Mouse (Mus musculus) embryonic facial prominence, embryonic 11.5 days (tissue): ENCODE results near the gene Kdm4b. TPM values are rescaled to one million over a fixed set of nuclear protein-coding genes. Genes with fewer than 3 reads are reported as not detected.

ENCODE experiments used
- ATAC-seq: fragments of 200-750 bp; cut with Nextera tagmentation; replicated peaks from 2 replicates; pipeline ENCODE4 v1.8.0; 2017; ENCODE audit warnings: low read depth; ENCODE audit not compliant: insufficient number of reproducible peaks, low FRiP score, low TSS enrichment
- DNase-seq: peaks from one replicate; pipeline ENCODE4 v3.0.0-alpha.2; 2015; ENCODE audit warnings: low spot score
- H3K27ac ChIP-seq: fragments of 300-500 bp; sonication (generic); replicated peaks from 2 replicates; pipeline ENCODE4 v1.5.1; 2014; ENCODE audit warnings: mild to moderate bottlenecking, low read depth, low read length, control low read depth
- H3K27me3 ChIP-seq: fragments of 300-500 bp; sonication (generic); 2 replicates; pipeline ENCODE4 v1.6.1; 2014; ENCODE audit warnings: mild to moderate bottlenecking, low read length, moderate library complexity, mixed read lengths; ENCODE audit not compliant: control insufficient read depth, insufficient read depth
- H3K36me3 ChIP-seq: fragments of 300-500 bp; sonication (generic); replicated peaks from 2 replicates; pipeline ENCODE4 v1.6.1; 2014; ENCODE audit warnings: low read depth, mild to moderate bottlenecking, low read length, moderate library complexity, mixed read lengths; ENCODE audit not compliant: control insufficient read depth, insufficient read depth
- H3K4me1 ChIP-seq: fragments of 300-500 bp; sonication (generic); 2 replicates; pipeline ENCODE4 v1.6.1; 2014; ENCODE audit warnings: low read length, mixed read lengths; ENCODE audit not compliant: control insufficient read depth, insufficient read depth
- H3K4me2 ChIP-seq: fragments of 300-500 bp; sonication (generic); 2 replicates; pipeline ENCODE4 v1.6.1; 2014; ENCODE audit warnings: low read depth, mild to moderate bottlenecking, control low read depth, low read length, moderate library complexity
- H3K4me3 ChIP-seq: fragments of 300-500 bp; sonication (generic); 2 replicates; pipeline ENCODE4 v1.5.1; 2014; ENCODE audit warnings: low read depth, low read length, control low read depth
- H3K9ac ChIP-seq: fragments of 300-500 bp; sonication (generic); replicated peaks from 2 replicates; pipeline ENCODE4 v1.6.1; 2014; ENCODE audit warnings: mild to moderate bottlenecking, control low read depth, low read length
- H3K9me3 ChIP-seq: fragments of 300-500 bp; sonication (generic); replicated peaks from 2 replicates; pipeline ENCODE4 v1.6.1; 2016; ENCODE audit warnings: mild to moderate bottlenecking, low read length, inconsistent platforms, mixed read lengths; ENCODE audit not compliant: control insufficient read depth
- WGBS: fragments of 180-500 bp; shearing (Covaris S2); extraction: QIAGEN DNeasy Blood & Tissue Kit; methylation state at CpG from one replicate; pipeline ENCODE4 v1.1.7; 2014; 5-methylcytosine and 5-hydroxymethylcytosine counted together
- polyA plus RNA-seq: library from polyadenylated mRNA; unstranded; fragments of >200 nt; fragmentation: Nextera tagmentation; extraction: Ambion mirVana; gene quantifications from 2 replicates; pipeline ENCODE4 v1.2.1, GENCODE M21; 2014

Kdm4b gene
- polyA plus RNA-seq, 1 experiment from 2014 or later, result 28.2 TPM

- no peaks in the 10 kb centered on the region for H3K4me1 ChIP-seq
- no peak for ATAC-seq
- WGBS, result 90% methylated on average over 3 of the region's 3 CpGs
- H3K4me3 ChIP-seq, result no peak overlapping the region
- H3K9me3 ChIP-seq, result no peaks in the 10 kb centered on the region
- peaks cover 5% of the 10 kb centered on the region; the same call in 1 of the 2 replicates for H3K36me3 ChIP-seq
- no peak overlapping the region for H3K4me2 ChIP-seq
- no peak overlapping the region for H3K9ac ChIP-seq
- H3K27me3 ChIP-seq, result no peaks in the 10 kb centered on the region
- no peak for DNase-seq
- no peak overlapping the region for H3K27ac ChIP-seq
These were observed 79.5 kb downstream of the Kdm4b start for GRCm38 (mm10) chr17:56405341-56405740.

- DNase-seq (no peak), ATAC-seq (no peak)
- H3K27ac ChIP-seq, result no peak overlapping the region
- H3K36me3 ChIP-seq, result peaks cover 8% of the 10 kb centered on the region
- no peak overlapping the region for H3K4me3 ChIP-seq
- no peak overlapping the region; the same call in 1 of the 2 replicates for H3K9ac ChIP-seq
- 82% methylated on average over 14 of the region's 14 CpGs for WGBS
- H3K9me3 ChIP-seq, result no peaks in the 10 kb centered on the region
- H3K4me1 ChIP-seq, result no peaks in the 10 kb centered on the region
- no peaks in the 10 kb centered on the region for H3K27me3 ChIP-seq
- H3K4me2 ChIP-seq, result no peak overlapping the region
These were observed 80.3 kb downstream of the Kdm4b start for GRCm38 (mm10) chr17:56405856-56406840.

DNA sequence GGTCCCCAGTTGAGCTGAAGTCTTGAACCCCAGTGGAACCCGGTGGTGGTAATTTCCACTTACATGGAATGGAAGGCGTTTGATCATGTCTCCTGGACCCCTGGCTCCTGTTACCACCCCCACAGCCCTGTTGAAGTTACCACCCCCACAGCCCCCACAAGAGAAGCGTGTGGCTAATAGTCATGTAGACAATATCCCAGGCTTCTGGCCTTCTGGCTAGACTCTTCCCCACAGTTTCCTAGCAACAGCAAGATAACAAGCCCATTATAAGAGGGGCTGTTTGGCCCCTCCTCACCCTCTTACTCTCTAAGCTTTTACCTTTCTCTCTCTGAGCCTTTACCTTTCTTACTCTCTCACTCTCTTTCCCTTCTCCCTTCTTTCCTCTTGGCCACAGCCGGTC lies 81.0 kb downstream of the Kdm4b start:
- no peak for ATAC-seq

DNA sequence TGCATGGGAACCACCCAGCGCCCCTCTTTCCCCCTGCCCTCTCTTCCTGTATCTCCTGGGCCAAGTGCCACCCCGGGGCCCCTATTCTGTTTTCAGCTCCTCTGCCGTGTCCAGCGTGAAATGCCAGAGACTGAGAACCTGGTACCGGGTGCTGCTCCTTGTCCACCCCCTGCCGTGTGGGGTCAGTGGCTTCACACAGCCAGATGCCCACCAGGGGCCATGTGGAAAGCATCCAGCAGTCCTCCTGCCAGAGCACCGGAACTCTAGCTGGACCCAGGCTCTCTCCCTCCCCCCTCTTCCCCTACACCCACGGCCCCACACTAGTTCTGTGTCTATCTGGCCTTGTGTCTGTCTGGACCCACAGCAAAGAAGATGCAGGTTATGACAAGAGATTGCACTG lies 81.5 kb downstream of the Kdm4b start:
- Histone ChIP-seq H3K9me3 (no peaks in the 10 kb centered on the region), H3K36me3 (peaks cover 14% of the 10 kb centered on the region), H3K4me3 (no peak overlapping the region), H3K27ac (no peak overlapping the region), H3K9ac (no peak overlapping the region; the same call in 1 of the 2 replicates), H3K4me1 (no peaks in the 10 kb centered on the region), H3K27me3 (no peaks in the 10 kb centered on the region), H3K4me2 (no peak overlapping the region)
- DNase-seq (no peak), ATAC-seq (no peak)
- 41% methylated on average over 8 of the region's 8 CpGs for WGBS

More for the DNA sequence above, 81.0 kb downstream of the Kdm4b start:
- Histone ChIP-seq H3K36me3 (peaks cover 9% of the 10 kb centered on the region), H3K9ac (no peak overlapping the region; the same call in 1 of the 2 replicates), H3K27me3 (no peaks in the 10 kb centered on the region), H3K9me3 (no peaks in the 10 kb centered on the region), H3K4me2 (no peak overlapping the region), H3K4me3 (no peak overlapping the region), H3K27ac (no peak overlapping the region), H3K4me1 (no peaks in the 10 kb centered on the region)
- 61% methylated on average over 4 of the region's 4 CpGs for WGBS
- peak; percentile 11 for DNase-seq

GRCm38 (mm10) chr17:56408965-56409625 lies 83.2 kb downstream of the Kdm4b start:
- H3K4me1 ChIP-seq, result no peaks in the 10 kb centered on the region
- no peaks in the 10 kb centered on the region for H3K27me3 ChIP-seq
- ATAC-seq (no peak), DNase-seq (no peak)
- WGBS, result 44% methylated on average over 13 of the region's 13 CpGs
- no peaks in the 10 kb centered on the region for H3K9me3 ChIP-seq
- no peak overlapping the region for H3K27ac ChIP-seq
- no peak overlapping the region for H3K9ac ChIP-seq
- H3K4me2 ChIP-seq, result no peak overlapping the region
- no peak overlapping the region for H3K4me3 ChIP-seq
- peaks cover 24% of the 10 kb centered on the region for H3K36me3 ChIP-seq

DNA sequence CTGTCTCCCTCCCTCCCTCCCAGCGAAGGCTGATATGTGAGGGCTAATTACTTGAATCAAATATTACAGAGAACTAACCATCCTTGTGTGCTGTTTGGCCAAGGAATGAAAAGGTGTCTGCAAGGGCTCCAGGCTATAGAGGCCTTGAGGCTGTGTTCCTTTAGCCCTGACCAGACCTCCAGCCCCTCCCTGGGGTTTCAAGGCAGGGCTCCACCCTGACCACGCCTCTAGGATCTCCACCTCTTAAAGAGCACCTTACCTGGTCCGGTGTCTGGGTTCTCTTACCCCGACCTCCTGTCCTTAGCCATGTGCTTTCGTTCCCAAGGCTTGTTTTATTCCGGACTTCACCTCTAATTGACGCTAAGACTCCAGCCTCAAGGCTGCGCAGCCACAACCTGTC lies 83.9 kb downstream of the Kdm4b start:
- Histone ChIP-seq H3K36me3 (peaks cover 28% of the 10 kb centered on the region), H3K9me3 (no peaks in the 10 kb centered on the region), H3K4me3 (no peak overlapping the region), H3K27me3 (no peaks in the 10 kb centered on the region), H3K4me2 (no peak overlapping the region), H3K27ac (no peak overlapping the region), H3K4me1 (no peaks in the 10 kb centered on the region), H3K9ac (no peak overlapping the region)
- ATAC-seq (no peak), DNase-seq (no peak)
- WGBS, result 34% methylated on average over 8 of the region's 8 CpGs

GRCm38 (mm10) chr17:56411437-56411836 lies 85.6 kb downstream of the Kdm4b start:
- H3K4me1 ChIP-seq, result no peaks in the 10 kb centered on the region
- H3K27ac ChIP-seq, result no peak overlapping the region
- WGBS, result 95% methylated on average over 7 of the region's 7 CpGs
- DNase-seq (no peak), ATAC-seq (no peak)
- peaks cover 40% of the 10 kb centered on the region for H3K36me3 ChIP-seq
- H3K4me3 ChIP-seq, result no peak overlapping the region
- no peaks in the 10 kb centered on the region for H3K27me3 ChIP-seq
- H3K9ac ChIP-seq, result no peak overlapping the region
- no peak overlapping the region for H3K4me2 ChIP-seq
- H3K9me3 ChIP-seq, result no peaks in the 10 kb centered on the region

GRCm38 (mm10) chr17:56413113-56413512 lies 87.3 kb downstream of the Kdm4b start:
- Histone ChIP-seq H3K4me3 (no peak overlapping the region), H3K4me1 (no peaks in the 10 kb centered on the region), H3K4me2 (no peak overlapping the region), H3K27ac (no peak overlapping the region), H3K9ac (no peak overlapping the region), H3K27me3 (no peaks in the 10 kb centered on the region), H3K36me3 (peaks cover 55% of the 10 kb centered on the region), H3K9me3 (no peaks in the 10 kb centered on the region)
- no peak for ATAC-seq
- WGBS, result 85% methylated on average over 13 of the region's 13 CpGs
- no peak for DNase-seq
